Mouse (Mus musculus) myocyte (in vitro differentiated cells): Measurements from ENCODE around the gene Synm.

Experiments used
- CEBPB ChIP-seq: IDR thresholded peaks from 2 replicates; pipeline ENCODE4 v1.6.1; 2011; ENCODE audit warnings: mild to moderate bottlenecking, moderate library complexity; ENCODE audit not compliant: poor library complexity, insufficient read depth, severe bottlenecking
- E2F4 ChIP-seq: IDR thresholded peaks from one replicate; pipeline ENCODE4 v1.6.1; 2011; ENCODE audit warnings: mild to moderate bottlenecking, control low read depth, moderate library complexity; ENCODE audit not compliant: insufficient read depth
- MAX ChIP-seq: IDR thresholded peaks from one replicate; pipeline ENCODE4 v1.6.1; 2011; ENCODE audit warnings: low read depth, mild to moderate bottlenecking, control low read depth
- POLR2A ChIP-seq: IDR thresholded peaks from one replicate; pipeline ENCODE4 v1.6.1; 2011; ENCODE audit warnings: low read depth, mild to moderate bottlenecking, control low read depth, moderate library complexity; ENCODE audit not compliant: insufficient read length
- POLR2AphosphoS2 ChIP-seq: IDR thresholded peaks from one replicate; pipeline ENCODE4 v1.6.1; 2011; ENCODE audit warnings: low read depth, control low read depth; ENCODE audit not compliant: insufficient read length
- SRF ChIP-seq: IDR thresholded peaks from one replicate; pipeline ENCODE4 v1.6.1; 2011; ENCODE audit warnings: low read depth; ENCODE audit not compliant: control insufficient read depth, insufficient read length
- TCF3 ChIP-seq: IDR thresholded peaks from one replicate; pipeline ENCODE4 v1.6.1; 2011; ENCODE audit warnings: low read depth, control low read depth; ENCODE audit not compliant: insufficient read length
- USF1 ChIP-seq: IDR thresholded peaks from one replicate; pipeline ENCODE4 v1.6.1; 2011; ENCODE audit warnings: low read depth, mild to moderate bottlenecking, control low read depth, moderate library complexity

DNA sequence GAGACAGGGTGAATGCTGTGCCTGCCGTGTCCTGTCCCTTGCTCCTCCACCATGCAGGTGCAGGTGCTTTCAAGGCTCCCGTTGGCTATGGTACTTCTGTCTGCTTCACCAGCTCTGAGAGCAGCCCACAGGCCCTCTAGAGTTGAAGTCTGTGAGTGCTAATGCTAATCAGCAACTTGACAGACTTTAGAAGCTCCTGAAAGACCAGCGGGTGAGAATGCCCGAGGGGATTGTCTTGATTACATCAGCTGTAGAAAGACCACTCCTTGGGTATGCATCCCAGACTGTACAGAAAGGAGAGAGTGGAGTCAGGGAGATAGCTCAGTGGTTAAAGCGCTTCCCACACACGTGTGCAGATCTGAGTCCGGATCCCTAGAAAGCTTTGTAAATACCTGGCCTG lies 31.7 kb upstream of the Synm start:
- TF ChIP-seq TCF3 (no peak), POLR2A (no peak), MAX (no peak), SRF (no peak), E2F4 (no peak), CEBPB (no peak), POLR2AphosphoS2 (no peak), USF1 (no peak)
